Mouse (Mus musculus) adrenal gland, postnatal 10 days (tissue): ENCODE measurements around the gene Tcl1b1. TPM values are rescaled to one million over a fixed set of nuclear protein-coding genes. Genes with fewer than 3 reads are reported as not detected.
"Not testable (repeated sequence)": the region's sequence is repeated elsewhere in the genome, so short reads cannot be mapped to it uniquely, and the experiment has no call there.

Source experiments
- DNase-seq: peaks from one replicate; pipeline ENCODE4 v3.0.0; 2021; ENCODE audit warnings: mixed read lengths
- long read RNA-seq, 2 experiments: library from polyadenylated mRNA; stranded (forward); transcript quantifications; one replicate each; pipeline ENCODE4 v2.0.0; 2021
- total RNA-seq, 2 experiments: library from RNA; stranded (reverse); gene quantifications; 2 replicates each; pipeline ENCODE4 v1.2.3; 2021

The Tcl1b1 gene
- total RNA-seq = not detected
- long read RNA-seq, experiment 1 = 0 reads
- long read RNA-seq, experiment 2 = 0 reads

DNA sequence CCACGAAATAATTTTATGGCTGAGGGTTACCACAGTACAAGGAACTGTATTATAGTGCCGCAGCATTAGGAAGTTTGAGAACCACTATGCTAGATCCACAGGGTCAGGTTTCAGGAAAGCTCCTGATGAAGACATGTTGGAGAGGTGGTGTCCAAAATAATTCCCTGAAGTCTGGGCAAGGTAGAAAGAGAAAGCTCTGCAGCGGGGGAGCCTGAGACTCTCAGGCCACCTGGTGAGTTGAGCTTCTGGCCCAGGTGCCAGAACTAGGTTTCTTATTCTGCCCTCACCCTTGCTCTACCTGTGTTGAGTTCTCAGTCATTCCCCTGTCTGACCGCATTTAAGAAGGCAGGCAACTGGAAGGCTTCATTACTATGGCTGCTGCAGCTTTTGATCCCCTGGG, at the start of gene Tcl1b1:
Tcl1b1 (plus strand) TSS at position 301 of the 400 bp plus-strand sequence.
- DNase-seq = no peak

DNA sequence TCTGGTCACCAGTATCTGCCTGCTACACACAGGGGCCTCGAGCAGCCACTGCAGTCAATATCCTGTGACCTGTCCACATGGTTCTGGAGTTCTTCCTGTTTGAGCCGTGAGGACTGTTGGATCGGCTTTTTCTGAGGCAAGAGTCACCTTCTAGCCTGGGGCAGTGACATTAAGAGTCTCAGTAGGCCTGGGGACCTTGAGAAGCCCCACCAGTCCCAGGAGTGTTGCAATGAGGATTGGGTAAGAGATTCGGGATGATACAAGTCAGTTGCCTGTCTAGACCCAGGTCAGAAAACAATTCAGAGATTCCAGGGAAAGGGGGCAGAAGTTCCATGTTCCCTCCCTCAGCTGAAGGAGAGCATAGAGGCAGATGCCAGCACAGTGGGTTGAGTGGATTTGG, 49.7 kb upstream of the Tcl1b1 start:
- peak; percentile 30 for DNase-seq

DNA sequence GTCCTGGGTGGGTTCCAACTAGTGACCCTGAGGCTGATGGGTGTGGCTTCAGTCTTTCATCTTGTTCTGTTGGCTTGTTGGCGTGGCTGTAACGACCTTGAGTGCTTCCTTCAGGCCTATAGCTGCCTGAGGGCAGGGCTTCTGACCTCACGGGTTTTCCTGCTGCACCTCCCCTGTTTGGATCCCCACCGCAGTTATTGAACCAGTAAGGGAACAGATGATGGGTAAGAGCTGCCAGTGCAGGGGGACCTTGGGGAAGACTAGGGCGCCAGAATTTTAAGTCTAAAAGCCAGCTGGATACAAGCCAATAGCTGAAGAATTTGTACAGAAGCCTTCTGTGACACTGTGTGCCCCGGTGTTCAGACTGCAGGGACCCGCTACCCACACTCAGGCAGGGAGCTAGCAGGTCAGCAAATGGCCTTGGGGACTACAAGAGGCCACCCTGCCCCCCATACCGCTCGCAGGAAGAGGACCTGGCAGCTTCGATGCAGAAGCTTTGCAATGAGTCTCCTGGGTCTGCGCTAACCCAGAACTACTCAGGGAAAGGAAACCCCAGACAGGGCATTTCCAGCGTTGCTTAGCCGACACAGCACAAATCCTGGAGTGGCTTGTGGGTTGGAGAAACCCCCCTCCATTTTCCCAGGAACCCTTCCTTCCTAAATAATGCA, 47.0 kb upstream of the Tcl1b1 start:
- DNase-seq = peak; percentile 66

DNA sequence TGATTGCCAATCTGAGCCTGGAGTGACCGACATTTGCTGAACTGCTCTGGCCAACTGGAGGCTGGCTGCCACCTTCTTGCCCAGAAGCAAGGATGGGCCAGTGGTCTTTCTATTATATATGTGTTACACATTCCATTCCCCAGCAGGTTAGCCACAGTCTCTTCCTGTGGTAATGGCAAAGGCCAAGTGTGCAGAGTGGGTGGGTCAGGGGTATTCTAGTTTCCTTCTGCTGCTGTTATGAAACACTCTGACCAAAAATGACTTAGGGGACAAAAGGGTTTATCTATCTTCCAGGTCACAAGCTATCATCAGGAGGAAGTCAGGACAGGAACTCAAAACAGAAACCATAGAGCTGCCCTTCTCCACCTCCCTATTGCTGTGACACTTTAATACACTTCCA, 42.8 kb upstream of the Tcl1b1 start:
- no peak for DNase-seq

DNA sequence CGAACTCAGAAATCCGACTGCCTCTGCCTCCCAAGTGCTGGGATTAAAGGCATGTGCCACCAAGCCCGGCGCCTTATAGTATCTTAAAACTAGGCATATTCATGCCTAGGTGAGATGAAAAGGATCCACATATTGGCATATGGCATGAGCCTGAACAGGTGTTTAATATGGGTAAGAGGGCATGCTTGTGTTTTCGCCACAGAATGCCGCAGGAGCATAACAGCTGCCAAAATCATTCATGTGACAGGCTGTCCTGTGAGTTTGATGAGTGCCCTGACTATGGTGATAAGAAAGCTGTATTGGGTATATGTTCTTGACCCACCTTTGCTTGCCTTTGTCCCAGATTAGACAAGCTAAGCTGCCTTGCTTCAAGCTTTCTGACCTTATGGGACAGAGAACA, 34.1 kb upstream of the Tcl1b1 start:
- no peak for DNase-seq

DNA sequence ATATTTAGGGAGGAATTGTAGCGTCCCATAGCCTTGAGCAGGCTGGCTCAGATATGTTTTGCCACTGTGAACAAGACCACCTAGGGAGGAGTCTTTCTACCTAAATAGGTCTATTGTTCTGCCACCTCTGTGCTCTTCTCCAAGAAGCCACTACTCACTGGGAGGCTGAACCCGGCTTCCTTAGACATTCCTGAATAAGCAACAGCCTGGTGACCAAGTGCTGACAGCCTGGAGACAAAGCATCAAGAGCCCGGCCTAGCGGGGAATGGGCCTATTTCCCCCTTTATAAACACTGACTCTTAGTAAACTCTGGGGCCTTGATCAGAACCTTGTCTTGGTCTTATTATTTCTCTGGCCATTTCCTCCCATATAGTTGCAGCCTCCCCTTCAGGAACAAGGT, 33.0 kb upstream of the Tcl1b1 start:
- DNase-seq = no peak

DNA sequence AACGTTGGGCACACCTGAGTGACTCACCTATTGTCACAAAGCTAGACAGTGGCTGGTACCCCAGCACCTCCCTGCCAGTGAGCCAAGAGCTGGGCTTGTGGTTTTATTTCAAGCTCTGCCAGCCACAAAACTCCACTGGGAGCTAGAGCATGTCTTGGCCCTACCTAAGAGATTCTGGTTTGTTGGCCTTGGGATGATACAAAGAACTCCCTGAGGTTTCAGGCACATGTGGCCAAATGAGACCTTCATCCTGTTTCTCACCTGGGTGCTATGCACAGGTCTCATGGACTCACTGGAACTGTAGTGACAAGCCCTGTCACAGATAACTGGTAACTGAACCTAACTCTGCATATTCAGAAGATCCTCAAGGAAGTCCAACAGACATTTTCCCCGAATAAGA, 31.9 kb upstream of the Tcl1b1 start:
- no peak for DNase-seq

DNA sequence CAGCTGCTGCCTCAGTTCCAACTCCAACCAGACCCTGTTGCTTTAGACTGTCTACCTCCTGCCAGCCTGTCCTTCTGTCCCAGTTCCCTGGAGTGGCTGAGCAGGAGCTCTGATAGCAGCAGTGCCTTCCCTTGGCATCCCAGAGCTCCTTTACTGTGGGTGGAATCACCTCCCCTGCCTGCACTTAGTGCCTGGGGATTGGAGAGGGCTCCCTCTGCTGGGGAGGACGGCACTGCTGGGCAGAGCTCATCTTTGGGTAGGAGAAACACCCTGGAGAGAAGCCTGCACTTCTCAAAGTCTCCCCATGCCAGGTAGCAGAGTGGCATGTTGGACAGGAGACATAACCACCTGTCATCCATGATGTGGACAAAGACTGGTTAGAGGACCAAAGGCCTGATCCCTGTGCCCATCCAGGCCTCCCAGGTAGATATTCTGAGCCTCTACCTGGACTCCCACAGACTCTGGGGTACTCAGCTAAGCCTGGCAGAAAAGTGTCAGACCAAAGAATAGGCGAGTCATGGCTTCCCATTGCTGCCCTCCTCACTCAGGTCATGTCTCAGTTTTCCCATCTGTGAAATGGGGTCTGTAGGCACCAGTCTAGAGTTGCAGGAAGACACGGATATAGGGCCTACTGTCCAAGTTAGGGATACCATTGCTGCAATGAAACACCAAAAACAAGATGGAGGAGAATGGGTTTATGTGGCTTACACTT, 29.8 kb upstream of the Tcl1b1 start:
- not testable (repeated sequence) for DNase-seq

DNA sequence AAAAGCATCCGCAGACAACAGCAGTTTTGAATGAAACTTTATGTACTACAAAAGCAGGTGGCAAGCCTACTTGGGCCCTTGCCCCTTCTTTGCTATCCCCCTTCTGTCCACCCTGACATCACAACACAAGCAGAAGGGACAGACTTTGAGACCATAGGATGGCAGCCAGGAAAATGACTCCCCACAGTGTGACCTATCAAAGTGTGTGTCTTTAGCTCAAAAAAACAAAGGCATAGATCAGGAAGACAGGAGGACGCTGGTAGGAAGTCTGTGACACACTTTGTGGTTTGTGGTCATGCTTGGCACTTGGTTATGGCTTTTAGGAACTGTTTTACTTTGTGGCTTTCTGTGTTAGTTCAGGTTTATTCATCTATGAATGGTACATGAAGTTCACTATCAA, 25.3 kb upstream of the Tcl1b1 start:
- DNase-seq = not testable (repeated sequence)

DNA sequence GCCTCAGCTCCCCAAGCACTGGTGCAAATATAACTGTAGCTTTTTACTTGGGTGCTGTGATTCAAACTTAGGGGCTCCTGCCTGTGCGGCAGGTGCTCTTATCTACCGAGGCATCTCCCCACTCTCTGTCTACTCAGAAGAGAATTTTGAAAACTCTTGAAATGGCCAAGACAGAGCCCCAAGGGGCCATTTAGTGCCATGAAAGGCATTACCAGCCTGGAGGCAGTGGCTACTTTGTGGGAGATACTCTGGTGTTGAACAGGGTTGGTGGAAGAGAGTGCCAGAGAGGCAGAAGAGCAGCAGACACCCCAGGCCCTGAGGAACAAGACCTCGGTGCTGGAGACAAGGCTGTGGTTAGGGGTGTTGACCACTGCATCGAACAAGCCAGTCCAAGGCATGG, 24.7 kb upstream of the Tcl1b1 start:
- not testable (repeated sequence) for DNase-seq

DNA sequence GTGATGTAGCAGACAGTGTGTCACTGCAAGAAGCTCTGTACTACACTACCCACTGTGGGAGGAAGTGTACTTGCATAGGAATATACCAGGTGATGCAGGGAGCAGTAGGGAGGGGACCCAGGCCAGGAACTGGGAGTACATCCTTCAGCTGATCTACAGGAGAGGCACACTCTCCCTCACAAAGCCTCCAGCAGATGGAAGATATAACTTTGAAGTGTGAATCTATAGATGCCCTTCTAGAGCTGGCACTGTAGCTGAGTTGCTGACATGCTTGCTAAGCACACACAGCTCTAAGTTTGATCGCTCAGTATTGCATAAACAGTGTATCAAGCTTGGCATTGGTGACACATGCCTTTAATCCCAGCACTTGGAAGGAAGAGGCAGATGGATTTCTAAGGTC, 21.8 kb upstream of the Tcl1b1 start:
- not testable (repeated sequence) for DNase-seq

DNA sequence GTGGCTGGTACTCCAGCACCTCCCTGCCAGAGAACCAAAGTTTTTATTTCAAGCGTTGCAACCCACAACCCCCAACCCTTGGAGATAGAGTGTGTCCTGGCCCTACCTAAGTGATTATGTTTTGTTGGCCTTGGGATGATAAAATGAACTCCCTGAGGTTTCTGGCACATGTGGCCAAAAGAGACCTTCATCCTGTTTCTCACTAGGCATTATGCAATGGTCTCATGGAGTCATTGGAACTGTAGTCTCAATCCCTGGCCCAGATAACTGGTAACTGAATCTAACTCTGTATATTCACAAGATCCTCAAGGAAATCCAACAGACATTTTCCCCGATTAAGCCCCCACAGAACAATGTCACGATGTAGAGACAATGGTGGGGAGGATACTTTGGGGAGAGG, 16.4 kb upstream of the Tcl1b1 start:
- DNase-seq = no peak

DNA sequence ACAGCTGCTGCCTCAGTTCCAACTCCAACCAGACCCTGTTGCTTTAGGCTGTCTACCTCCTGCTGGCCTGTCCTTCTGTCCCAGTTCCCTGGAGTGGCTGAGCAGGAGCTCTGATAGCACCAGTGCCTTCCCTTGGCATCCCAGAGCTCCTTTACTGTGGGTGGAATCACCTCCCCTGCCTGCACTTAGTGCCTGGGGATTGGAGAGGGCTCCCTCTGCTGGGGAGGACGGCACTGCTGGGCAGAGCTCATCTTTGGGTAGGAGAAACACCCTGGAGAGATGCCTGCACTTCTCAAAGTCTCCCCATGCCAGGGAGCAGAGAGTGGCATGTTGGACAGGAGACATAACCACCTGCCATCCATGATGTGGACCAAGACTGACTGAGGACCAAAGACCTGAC, 14.6 kb upstream of the Tcl1b1 start:
- not testable (repeated sequence) for DNase-seq

DNA sequence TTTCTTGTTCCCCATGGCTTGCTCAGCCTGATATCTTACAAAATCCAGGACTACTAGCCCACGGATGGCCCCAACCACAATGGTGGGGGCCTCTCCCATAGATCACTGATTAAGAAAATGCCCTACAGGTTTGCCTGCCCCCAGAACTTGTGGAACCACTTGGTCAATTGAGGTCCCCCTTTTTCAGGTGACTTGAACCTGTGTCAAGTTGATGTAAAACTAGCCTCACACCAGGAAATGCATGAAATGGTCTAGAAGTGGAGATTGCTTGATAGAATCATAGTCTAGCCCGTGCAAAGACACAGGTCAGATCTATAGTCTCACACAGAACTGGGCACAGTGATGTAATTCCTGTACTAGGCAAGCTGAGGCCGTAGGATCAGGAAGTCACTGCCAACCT, 13.8 kb upstream of the Tcl1b1 start, which contains the start of gene Tcl1b2:
Tcl1b2 (plus strand) TSS at position 301 of the 400 bp plus-strand sequence.
- no peak for DNase-seq

DNA sequence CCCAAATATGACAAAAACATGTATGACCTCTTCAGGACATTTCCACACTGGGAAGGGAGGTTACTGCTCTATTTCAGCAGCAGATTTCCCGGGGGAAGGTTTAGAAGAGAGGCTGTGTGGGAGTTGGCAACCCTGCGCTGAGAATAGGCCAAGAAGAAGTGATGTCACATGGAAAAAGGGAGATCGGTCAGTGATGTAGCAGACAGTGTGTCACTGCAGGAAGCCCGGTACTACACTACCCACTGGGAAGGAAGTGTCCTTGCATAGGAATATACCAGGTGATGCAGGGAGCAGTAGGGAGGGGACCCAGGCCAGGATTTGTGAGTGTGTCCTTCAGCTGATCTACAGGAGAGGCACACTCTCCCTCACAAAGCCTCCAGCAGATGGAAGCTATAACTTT, 4.2 kb upstream of the Tcl1b1 start:
- peak; percentile 11 for DNase-seq

DNA sequence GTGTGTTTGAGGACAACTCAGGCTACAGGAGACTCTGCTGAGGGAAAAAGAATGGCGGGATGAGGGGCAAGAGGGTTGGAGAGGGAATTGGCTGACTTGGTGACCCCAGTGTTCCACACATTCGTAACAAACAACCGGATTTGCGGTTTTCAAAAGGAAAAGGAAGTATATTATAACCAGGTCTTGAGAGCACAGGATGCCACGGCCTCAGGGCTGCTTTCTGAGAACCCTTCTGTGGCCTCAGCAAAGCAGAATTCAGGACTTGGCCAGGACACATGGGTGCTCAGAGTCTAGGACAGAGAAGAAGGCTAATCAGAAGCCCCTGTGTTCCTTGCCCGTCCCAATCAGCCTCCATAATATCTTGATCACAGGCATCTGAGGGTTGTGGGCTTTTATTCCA, 648 bp upstream of the Tcl1b1 start:
- DNase-seq = no peak

DNA sequence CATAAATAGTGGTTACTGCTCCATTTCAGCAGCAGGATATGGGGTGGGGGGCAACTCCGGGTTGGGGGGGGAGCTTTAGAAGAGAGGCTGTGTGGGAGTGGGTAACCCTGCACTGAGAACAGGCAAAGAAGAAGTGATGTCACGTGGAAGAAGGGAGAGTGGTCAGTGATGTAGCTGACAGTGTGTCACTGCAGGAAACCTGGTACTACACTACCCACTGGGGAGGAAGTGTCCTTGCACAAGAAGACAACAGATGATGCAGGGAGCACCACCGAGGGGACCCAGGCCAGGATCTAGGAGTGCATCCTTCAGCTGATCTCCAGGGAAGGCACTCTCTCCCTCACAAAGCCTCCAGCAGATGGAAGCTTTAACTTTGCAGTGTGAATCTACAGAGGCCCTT, 7.2 kb downstream of the Tcl1b1 start:
- DNase-seq = no peak

DNA sequence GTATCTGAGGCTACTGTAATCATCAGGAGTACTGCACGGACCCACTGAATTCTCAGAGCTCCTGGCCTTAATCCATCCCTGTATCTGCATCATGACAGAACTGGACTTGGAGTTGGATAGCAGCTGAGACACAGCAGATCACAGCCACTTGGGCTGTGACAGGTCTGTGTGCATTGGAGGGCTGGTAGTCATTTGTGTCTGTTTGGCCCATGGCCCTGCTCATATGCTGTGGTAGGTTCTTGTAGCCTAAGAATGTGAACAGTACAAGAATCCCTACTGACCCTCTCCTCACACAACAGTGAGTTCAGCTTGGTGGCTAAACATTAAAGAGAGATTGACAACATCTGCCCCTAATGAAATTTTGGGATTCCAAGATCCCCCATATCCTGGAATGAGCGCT, 13.9 kb downstream of the Tcl1b1 start:
- no peak for DNase-seq

DNA sequence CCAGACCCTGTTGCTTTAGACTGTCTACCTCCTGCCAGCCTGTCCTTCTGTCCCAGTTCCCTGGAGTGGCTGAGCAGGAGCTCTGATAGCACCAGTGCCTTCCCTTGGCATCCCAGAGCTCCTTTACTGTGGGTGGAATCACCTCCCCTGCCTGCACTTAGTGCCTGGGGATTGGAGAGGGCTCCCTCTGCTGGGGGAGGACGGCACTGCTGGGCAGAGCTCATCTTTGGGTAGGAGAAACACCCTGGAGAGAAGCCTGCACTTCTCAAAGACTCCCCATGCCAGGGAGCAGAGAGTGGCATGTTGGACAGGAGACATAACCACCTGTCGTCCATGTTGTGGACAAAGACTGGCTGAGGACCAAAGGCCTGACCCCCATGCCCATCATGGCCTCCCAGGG, 14.8 kb downstream of the Tcl1b1 start:
- peak; percentile 90 for DNase-seq

DNA sequence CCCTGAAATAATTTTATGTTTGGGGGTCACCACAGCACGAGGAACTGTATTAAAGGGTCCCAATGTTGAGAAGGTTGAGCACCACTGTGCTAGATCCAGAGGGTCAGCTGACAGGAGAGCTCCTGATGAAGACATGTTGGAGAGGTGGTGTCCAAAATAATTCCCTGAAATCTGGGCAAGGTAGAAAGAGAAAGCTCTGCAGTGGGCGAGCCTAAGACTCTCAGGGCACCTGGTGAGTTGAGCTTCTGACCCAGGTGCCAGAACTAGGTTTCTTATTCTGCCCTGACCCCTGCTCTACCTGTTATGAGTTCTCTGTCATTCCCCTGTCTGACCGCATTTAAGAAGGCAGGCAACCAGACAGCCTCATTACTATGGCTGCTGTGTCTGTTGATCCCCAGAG, 16.6 kb downstream of the Tcl1b1 start, which contains the start of gene Tcl1b5:
Tcl1b5 (plus strand) TSS at position 301 of the 400 bp plus-strand sequence.
- not testable (repeated sequence) for DNase-seq

DNA sequence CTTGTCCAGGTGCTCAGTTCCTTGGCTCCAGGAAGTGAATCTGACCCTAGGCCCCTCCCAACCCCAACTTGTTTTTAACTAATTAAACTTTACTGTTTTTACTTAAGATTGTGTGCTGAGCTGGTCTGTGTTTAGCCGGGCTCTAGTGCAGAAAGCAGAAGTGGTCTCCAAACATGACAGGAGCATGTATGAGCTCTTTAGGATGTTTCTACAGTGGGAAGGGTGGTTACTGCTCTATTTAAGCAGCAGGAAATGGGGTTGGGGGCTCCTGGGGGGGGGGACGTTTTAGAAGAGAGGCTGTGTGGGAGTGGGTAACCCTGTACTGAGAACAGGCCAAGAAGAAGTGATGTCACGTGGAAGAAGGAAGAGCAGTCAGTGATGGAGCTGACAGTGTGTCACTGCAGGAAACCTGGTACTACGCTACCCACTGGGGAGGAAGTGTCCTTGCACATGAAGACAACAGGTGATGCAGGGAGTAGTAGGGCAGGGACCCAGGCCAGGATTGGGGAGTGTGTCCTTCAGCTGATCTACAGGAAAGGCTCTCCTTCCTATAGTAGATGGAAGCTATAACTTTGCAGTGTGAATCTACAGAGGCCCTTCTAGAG, 21.7 kb downstream of the Tcl1b1 start:
- DNase-seq = not testable (repeated sequence)

DNA sequence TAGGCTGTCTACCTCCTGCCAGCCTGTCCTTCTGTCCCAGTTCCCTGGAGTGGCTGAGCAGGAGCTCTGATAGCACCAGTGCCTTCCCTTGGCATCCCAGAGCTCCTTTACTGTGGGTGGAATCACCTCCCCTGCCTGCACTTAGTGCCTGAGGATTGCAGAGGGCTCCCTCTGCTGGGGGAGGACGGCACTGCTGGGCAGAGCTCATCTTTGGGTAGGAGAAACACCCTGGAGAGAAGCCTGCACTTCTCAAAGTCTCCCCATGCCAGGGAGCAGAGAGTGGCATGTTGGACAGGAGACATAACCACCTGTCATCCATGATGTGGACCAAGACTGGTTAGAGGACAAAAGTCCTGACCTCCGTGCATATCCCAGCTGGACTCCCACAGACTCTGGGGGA, 29.5 kb downstream of the Tcl1b1 start:
- DNase-seq = peak; percentile 37

DNA sequence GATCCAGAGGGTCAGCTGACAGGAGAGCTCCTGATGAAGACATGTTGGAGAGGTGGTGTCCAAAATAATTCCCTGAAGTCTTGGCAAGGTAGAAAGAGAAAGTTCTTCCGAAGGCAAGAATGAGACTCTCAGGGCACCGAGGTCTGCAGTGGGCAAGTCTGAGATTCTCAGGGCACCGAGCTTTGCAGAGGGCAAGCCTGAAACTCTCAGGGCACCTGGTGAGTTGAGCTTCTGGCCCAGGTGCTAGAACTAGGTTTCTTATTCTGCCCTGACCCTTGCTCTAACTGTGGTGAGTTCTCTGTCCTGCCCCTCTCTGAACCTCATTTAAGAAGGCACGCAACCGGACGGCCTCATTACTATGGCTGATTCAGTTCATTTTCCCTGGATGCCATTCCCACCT, 31.3 kb downstream of the Tcl1b1 start, which contains the start of gene Tcl1b3:
Tcl1b3 (plus strand) TSS at position 301 of the 400 bp plus-strand sequence.
- not testable (repeated sequence) for DNase-seq
